Mouse (Mus musculus): ENCODE results near the gene Ctbs.
A peak's percentile ranks its signal among the peaks of the same experiment; 100 is the strongest.
"Not testable (repeated sequence)": the region's sequence is repeated elsewhere in the genome, so short reads cannot be mapped to it uniquely, and the experiment has no call there.

The Ctbs gene

DNA sequence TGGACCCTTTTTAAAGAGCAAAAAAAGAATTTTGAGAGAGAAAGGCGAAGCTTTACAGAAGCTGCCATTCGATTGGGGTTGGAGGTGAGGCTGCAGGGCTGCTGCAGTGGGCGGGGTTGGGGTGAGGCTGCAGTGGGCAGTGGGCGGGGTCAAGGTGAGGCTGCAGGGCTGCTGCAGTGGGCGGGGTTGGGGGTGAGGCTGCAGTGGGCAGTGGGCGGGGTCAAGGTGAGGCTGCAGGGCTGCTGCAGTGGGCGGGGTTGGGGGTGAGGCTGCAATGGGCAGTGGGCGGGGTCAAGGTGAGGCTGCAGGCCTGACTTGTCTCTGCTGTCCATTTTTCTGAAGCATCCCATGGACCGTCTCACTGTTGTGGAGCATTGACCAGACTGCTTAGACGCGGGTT lies 16.5 kb upstream of the Ctbs start:
- not testable (repeated sequence) for DNase-seq (ENCODE audit: low spot score in 2 of 2)

- DNase-seq (ENCODE audit: low spot score in 2 of 2), result no peak
Observed at GRCm38 (mm10) chr3:146433681-146434350, 15.8 kb upstream of the Ctbs start.

DNA sequence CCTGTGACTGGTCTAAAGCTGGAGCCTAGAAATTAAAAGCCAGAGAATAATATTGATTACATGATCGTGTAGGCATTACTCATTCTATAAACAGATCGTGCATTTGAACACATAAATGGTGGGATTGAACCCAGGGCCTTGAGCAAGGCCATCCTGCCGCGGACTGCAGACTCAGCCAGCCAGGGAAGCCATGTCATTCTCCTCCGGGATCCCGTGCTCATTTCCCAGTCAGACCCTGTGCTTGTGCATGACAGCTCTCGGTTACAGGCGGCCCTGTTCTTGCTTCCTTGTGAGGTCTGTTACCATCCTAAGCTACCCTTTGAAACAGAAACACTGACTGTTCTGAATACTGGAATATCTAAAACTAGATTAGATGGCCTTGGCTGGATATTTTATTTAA lies 14.9 kb upstream of the Ctbs start:
- DNase-seq (ENCODE audit: low spot score in 2 of 2), result no peak

GRCm38 (mm10) chr3:146435533-146435932 lies 14.1 kb upstream of the Ctbs start:
- no peak for DNase-seq (ENCODE audit: low spot score in 2 of 2)

DNA sequence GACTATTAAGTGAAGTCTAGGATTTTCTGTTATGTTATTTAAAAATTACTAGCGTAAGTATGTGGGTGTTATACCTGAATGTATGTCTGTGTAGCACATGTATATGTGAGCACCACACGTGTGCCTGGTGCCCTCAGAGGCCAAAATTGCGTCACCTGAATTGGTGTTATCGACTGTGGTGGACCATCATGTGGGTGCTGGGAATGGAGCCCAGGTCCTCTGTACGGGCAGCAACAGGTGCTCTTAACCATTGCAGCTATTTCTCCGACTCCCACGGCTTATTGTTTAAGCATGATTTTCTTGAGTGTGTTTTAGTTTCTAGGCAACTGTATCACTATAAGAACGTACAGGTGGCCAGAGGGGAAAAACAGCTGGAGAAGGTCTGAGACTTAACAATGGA lies 13.5 kb upstream of the Ctbs start:
- no peak for DNase-seq (ENCODE audit: low spot score in 2 of 2)

- peak in 1 of 2 experiments; percentile 58 for DNase-seq (ENCODE audit: low spot score in 2 of 2)
Observed at GRCm38 (mm10) chr3:146440011-146440410, 9.6 kb upstream of the Ctbs start.

- DNase-seq (ENCODE audit: low spot score in 2 of 2), result no peak
Observed at GRCm38 (mm10) chr3:146440422-146440821, 9.2 kb upstream of the Ctbs start.

- DNase-seq (ENCODE audit: low spot score in 2 of 2), result peak in 1 of 2 experiments; percentile 54
Observed at GRCm38 (mm10) chr3:146442484-146442883, 7.1 kb upstream of the Ctbs start.

GRCm38 (mm10) chr3:146442936-146443335 lies 6.7 kb upstream of the Ctbs start:
- peak in 1 of 2 experiments; percentile 53 for DNase-seq (ENCODE audit: low spot score in 2 of 2)

DNA sequence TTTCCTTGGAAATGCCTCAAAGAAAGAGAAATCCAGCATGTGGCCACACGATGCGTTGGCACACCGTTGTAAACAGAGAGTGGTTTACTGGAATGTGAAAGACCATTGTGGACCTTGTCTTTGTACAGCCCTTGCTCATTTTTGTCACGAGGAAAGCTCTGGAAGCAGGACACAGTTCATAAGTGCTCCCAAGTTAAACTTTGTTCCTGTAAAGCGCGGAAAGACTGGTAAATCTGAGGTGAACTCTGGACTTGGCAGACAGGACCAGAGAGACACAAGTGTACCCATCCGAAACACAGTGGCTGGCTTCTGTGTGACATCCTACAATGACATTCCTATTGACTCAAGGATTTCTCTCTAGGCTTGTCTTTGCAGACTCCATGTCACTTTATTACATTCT lies 6.2 kb upstream of the Ctbs start:
- no peak for DNase-seq (ENCODE audit: low spot score in 2 of 2)

DNA sequence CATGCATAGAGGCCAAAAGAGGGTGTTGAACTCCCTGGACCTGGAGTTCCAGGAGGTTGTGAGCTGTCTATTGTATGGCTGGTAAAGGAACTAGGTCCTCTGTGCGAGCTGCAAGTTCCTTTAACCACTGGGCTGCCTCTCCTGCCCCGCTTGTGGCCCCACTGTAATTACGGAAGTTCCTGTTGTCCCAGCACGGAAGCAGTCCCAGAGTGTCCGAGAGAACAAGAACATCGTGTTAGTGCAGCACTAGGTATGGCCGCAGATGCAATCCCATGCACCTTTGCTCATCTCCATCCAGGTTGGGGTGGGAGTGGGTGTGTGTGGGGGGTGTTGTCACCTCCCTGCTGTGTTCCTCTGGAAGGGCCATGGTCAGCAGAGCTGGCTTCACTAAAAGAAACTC lies 4.7 kb upstream of the Ctbs start:
- peak in 1 of 2 experiments; percentile 58 for DNase-seq (ENCODE audit: low spot score in 2 of 2)

GRCm38 (mm10) chr3:146447156-146447555 lies 2.4 kb upstream of the Ctbs start:
- no peak for DNase-seq (ENCODE audit: low spot score in 2 of 2)

- no peak for DNase-seq (ENCODE audit: low spot score in 2 of 2)
Observed at GRCm38 (mm10) chr3:146447598-146447997, 2.0 kb upstream of the Ctbs start.

GRCm38 (mm10) chr3:146448372-146448771 lies 1.2 kb upstream of the Ctbs start:
- peak in 1 of 2 experiments; percentile 53 for DNase-seq (ENCODE audit: low spot score in 2 of 2)

- peak in 1 of 2 experiments; percentile 51 for DNase-seq (ENCODE audit: low spot score in 2 of 2)
Observed at GRCm38 (mm10) chr3:146448969-146449368, 626 bp upstream of the Ctbs start.

- DNase-seq (ENCODE audit: low spot score in 2 of 2), result peak; percentile 93 to 95
Observed at GRCm38 (mm10) chr3:146450371-146450841, 811 bp downstream of the Ctbs start.

GRCm38 (mm10) chr3:146451375-146451774 lies 1.8 kb downstream of the Ctbs start:
- no peak for DNase-seq (ENCODE audit: low spot score in 2 of 2)

GRCm38 (mm10) chr3:146462939-146463338 lies 13.3 kb downstream of the Ctbs start:
- no peak for DNase-seq (ENCODE audit: low spot score in 2 of 2)

GRCm38 (mm10) chr3:146469226-146469625 lies 19.6 kb downstream of the Ctbs start:
- DNase-seq (ENCODE audit: low spot score in 2 of 2), result no peak

DNA sequence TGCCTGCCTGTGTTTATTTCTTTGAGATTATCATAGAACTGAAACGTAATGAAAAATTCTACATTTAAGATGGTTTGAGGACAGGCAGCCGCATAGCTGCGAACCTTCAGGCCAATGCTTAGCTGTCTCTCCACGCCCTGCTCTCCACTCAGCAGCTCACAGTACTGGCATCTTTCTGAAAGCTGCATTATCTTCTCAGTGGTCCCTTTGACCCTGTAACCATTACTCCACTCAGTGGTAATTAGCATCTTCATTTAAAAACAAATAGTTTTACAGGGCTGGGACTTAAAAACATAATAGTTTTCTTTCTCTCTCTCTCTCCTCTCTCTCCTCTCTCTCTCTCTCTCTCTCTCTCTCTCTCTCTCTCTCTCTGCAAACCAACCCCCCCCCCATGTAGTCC lies 23.1 kb downstream of the Ctbs start:
- no peak for DNase-seq (ENCODE audit: low spot score in 2 of 2)

DNA sequence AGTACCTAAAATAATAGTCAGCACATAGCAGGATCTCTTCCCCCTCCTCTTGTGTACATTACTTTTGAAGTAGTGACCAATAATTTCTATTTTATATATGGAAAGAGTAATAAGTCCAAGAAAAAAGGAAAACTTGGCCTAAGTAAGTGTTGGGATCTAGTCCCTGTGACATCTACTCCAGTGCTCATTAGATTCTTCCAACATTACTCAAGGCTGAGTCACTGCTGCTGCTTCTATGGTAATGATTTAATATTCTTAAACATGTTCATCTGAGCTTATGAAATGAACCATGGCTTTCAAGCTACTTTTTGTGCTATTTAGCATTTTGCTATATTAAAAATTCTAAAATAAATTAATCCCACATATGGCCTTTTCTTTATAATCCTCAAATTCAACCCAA lies 24.1 kb downstream of the Ctbs start:
- DNase-seq (ENCODE audit: low spot score in 2 of 2), result no peak

- no peak for DNase-seq (ENCODE audit: low spot score in 2 of 2)
Observed at GRCm38 (mm10) chr3:146474428-146474827, 24.8 kb downstream of the Ctbs start.

- DNase-seq (ENCODE audit: low spot score in 2 of 2), result no peak
Observed at GRCm38 (mm10) chr3:146482044-146482443, 32.4 kb downstream of the Ctbs start.

DNA sequence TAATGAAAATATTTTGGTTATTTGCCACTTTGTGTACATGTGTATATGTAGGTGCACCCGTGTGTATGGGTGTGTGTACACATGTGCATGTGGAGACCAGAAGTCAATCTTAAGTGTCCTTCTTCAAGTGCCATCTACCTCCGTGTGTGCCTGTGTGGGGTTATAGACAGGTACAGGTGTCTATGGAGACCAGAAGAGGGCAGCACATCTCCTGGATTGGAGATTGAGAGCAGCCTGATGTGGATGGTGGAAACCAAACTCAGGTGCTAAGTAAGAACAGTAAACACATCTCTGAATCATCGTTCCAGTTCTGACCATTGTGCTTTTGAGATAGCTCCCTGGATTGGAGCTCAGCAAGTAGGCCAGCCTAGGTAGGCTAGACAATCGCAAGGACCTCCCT lies 36.9 kb downstream of the Ctbs start:
- no peak for DNase-seq (ENCODE audit: low spot score in 2 of 2)

Measured in spleen, postnatal 4 days (tissue).